Mouse (Mus musculus) ES-Bruce4 (cell line): ENCODE results near the gene Ubap1.

Source experiments
- CTCF ChIP-seq: IDR thresholded peaks from one replicate; pipeline ENCODE4 v1.8.1; 2011; ENCODE audit warnings: low read depth, low read length
- POLR2A ChIP-seq: IDR thresholded peaks from one replicate; pipeline ENCODE4 v1.8.1; 2011; ENCODE audit warnings: low read length; ENCODE audit not compliant: insufficient read depth

DNA sequence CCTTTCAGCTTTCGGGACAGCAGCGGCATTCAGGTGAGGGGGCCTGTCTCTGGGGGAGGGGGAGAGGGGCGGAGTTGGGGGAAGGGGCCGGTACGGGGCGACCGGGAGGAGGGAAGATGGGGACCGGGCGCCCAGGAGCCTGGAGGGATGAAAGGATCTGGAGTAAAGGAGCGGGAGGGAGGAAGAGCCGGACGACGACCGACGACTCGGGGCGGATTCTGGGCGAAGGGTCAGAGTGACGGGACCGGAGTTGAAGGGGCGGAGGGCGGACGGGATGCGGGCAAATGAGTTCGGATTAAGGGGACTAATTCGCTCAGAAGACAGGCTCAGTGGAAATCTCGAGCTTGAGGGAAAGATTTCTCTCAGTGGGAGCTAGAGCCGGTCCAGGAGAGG lies 399 bp downstream of the Ubap1 start:
- no peak for TF ChIP-seq POLR2A
- TF ChIP-seq CTCF = no peak
